Mouse (Mus musculus) heart, adult 2 months (tissue): ENCODE data around the gene Krt25. TPM values are rescaled to one million over a fixed set of nuclear protein-coding genes. Genes with fewer than 3 reads are reported as not detected.

ENCODE experiments used
- DNase-seq, 2 experiments: peaks; one replicate each; pipeline ENCODE4 v3.0.0; 2021
- H3K27ac ChIP-seq: fragments of 200-600 bp; 2 replicates; pipeline ENCODE4 v1.8.1; 2022
- H3K27me3 ChIP-seq: fragments of 200-500 bp; 2 replicates; pipeline ENCODE4 v1.6.1; 2012; ENCODE audit warnings: mild to moderate bottlenecking, low read length, inconsistent platforms, mixed read lengths; ENCODE audit not compliant: control insufficient read depth, insufficient read depth
- H3K36me3 ChIP-seq: fragments of 200-500 bp; 2 replicates; pipeline ENCODE4 v1.6.1; 2012; ENCODE audit warnings: low read length, inconsistent platforms; ENCODE audit not compliant: control insufficient read depth, insufficient read depth
- H3K4me1 ChIP-seq: fragments of 200-500 bp; 2 replicates; pipeline ENCODE4 v1.6.1; 2011; ENCODE audit warnings: low read length; ENCODE audit not compliant: control insufficient read depth, insufficient read depth
- H3K4me3 ChIP-seq: fragments of 200-600 bp; 2 replicates; pipeline ENCODE4 v1.8.1; 2022
- H3K79me2 ChIP-seq: fragments of 200-500 bp; replicated peaks from 2 replicates; pipeline ENCODE4 v1.6.1; 2012; ENCODE audit warnings: mild to moderate bottlenecking, inconsistent platforms, low read length, moderate library complexity, mixed read lengths; ENCODE audit not compliant: control insufficient read depth, insufficient read depth
- H3K9ac ChIP-seq: fragments of 200-500 bp; 2 replicates; pipeline ENCODE4 v1.6.1; 2012; ENCODE audit warnings: low read depth, mild to moderate bottlenecking, control low read depth, inconsistent platforms, low read length, mixed read lengths
- CTCF ChIP-seq: fragments of 200-600 bp; IDR thresholded peaks from 2 replicates; pipeline ENCODE4 v1.8.1; 2022; ENCODE audit warnings: antibody characterized with exemption, mild to moderate bottlenecking, moderate library complexity
- EP300 ChIP-seq: fragments of 200-500 bp; IDR thresholded peaks from 2 replicates; pipeline ENCODE4 v1.6.1; 2011; ENCODE audit warnings: low read depth, low read length, control low read depth; ENCODE audit not compliant: insufficient read depth
- POLR2A ChIP-seq: fragments of 200-500 bp; IDR thresholded peaks from 2 replicates; pipeline ENCODE4 v1.6.1; 2011; ENCODE audit warnings: mild to moderate bottlenecking, low read depth, low read length, control low read depth; ENCODE audit not compliant: insufficient read depth
- WGBS: fragments of 180-500 bp; shearing (Covaris S2); methylation state at CpG from one replicate; pipeline ENCODE4 v1.1.7; 2018; 5-methylcytosine and 5-hydroxymethylcytosine counted together
- intact Hi-C: fragments of 180-260 bp; cut with DNase I; formaldehyde crosslinking; loops from one replicate; pipeline ENCODE4 v1.15.1; 2025
- polyA plus RNA-seq: library from polyadenylated mRNA; depleted of rRNA; stranded (reverse); fragments of >200 nt; gene quantifications from 2 replicates; pipeline ENCODE4 v1.2.3, GENCODE M21; 2012
- total RNA-seq, 2 experiments: library from RNA; stranded (reverse); gene quantifications; 2 replicates each; pipeline ENCODE4 v1.2.3; 2021

The Krt25 gene
- total and polyA plus RNA-seq, 3 experiments = not detected

GRCm38 (mm10) chr11:99351004-99351403 is 28.3 kb upstream of the Krt25 start, which contains the start of gene Krt27:
Gene Krt27, minus strand, starts transcription at chr11:99351104.
- intact Hi-C loops = no loop called here
- H3K4me1 ChIP-seq = no peaks in the 10 kb centered on the region
- TF ChIP-seq EP300 (no peak), POLR2A (no peak), CTCF (no peak)
- 69% methylated on average over 12 of the region's 12 CpGs for WGBS
- H3K27me3 ChIP-seq = no peaks in the 10 kb centered on the region; the same call in 1 of the 2 replicates
- no peak for DNase-seq
- no peak within 1 kb of the TSS for H3K4me3 ChIP-seq
- no peaks in the 10 kb centered on the region for H3K36me3 ChIP-seq
- no peak within 1 kb of the TSS for H3K9ac ChIP-seq
- H3K27ac ChIP-seq = no peak within 1 kb of the TSS
- H3K79me2 ChIP-seq = no peaks in the 10 kb centered on the region

GRCm38 (mm10) chr11:99339299-99339847 is 16.6 kb upstream of the Krt25 start:
- no peak for DNase-seq
- 77% methylated on average over 11 of the region's 11 CpGs for WGBS
- no peaks in the 10 kb centered on the region; the same call in 1 of the 2 replicates for H3K27me3 ChIP-seq
- H3K36me3 ChIP-seq = no peaks in the 10 kb centered on the region
- H3K4me1 ChIP-seq = no peaks in the 10 kb centered on the region
- H3K4me3 ChIP-seq = no peak overlapping the region
- TF ChIP-seq POLR2A (no peak), EP300 (no peak), CTCF (no peak)
- H3K9ac ChIP-seq = no peak overlapping the region
- no peaks in the 10 kb centered on the region for H3K79me2 ChIP-seq
- no peak overlapping the region for H3K27ac ChIP-seq
- intact Hi-C loops = no loop called here

GRCm38 (mm10) chr11:99337866-99338265 is 15.1 kb upstream of the Krt25 start, which contains the start of gene Krt26:
Gene Krt26, minus strand, starts transcription at chr11:99337966.
- Histone ChIP-seq H3K9ac (no peak within 1 kb of the TSS), H3K36me3 (no peaks in the 10 kb centered on the region), H3K27me3 (no peaks in the 10 kb centered on the region; the same call in 1 of the 2 replicates), H3K79me2 (no peaks in the 10 kb centered on the region), H3K27ac (no peak within 1 kb of the TSS), H3K4me3 (no peak within 1 kb of the TSS), H3K4me1 (no peaks in the 10 kb centered on the region)
- intact Hi-C loops = no loop called here
- DNase-seq = no peak
- 90% methylated on average over 11 of the region's 11 CpGs for WGBS
- TF ChIP-seq EP300 (no peak), CTCF (no peak), POLR2A (no peak)

GRCm38 (mm10) chr11:99333426-99333825 is 10.7 kb upstream of the Krt25 start:
- Histone ChIP-seq H3K36me3 (no peaks in the 10 kb centered on the region), H3K9ac (no peak overlapping the region), H3K79me2 (no peaks in the 10 kb centered on the region), H3K4me1 (no peaks in the 10 kb centered on the region), H3K27ac (no peak overlapping the region), H3K27me3 (no peaks in the 10 kb centered on the region), H3K4me3 (no peak overlapping the region)
- WGBS = 70% methylated on average over 13 of the region's 13 CpGs
- DNase-seq = no peak
- intact Hi-C loops = no loop called here
- TF ChIP-seq POLR2A (no peak), EP300 (no peak), CTCF (no peak)

- Histone ChIP-seq H3K4me3 (no peak overlapping the region), H3K79me2 (no peaks in the 10 kb centered on the region), H3K27ac (no peak overlapping the region), H3K27me3 (no peaks in the 10 kb centered on the region), H3K9ac (no peak overlapping the region), H3K4me1 (no peaks in the 10 kb centered on the region), H3K36me3 (no peaks in the 10 kb centered on the region)
- TF ChIP-seq EP300 (no peak), POLR2A (no peak), CTCF (no peak)
- WGBS = 67% methylated on average over 2 of the region's 2 CpGs
- intact Hi-C loops = no loop called here
- no peak for DNase-seq
Measured at GRCm38 (mm10) chr11:99329655-99330054, 6.9 kb upstream of the Krt25 start.

GRCm38 (mm10) chr11:99321094-99321493 is 1.7 kb downstream of the Krt25 start:
- Histone ChIP-seq H3K79me2 (no peaks in the 10 kb centered on the region), H3K4me1 (no peaks in the 10 kb centered on the region), H3K4me3 (no peak overlapping the region), H3K27ac (no peak overlapping the region), H3K36me3 (no peaks in the 10 kb centered on the region), H3K9ac (no peak overlapping the region), H3K27me3 (no peaks in the 10 kb centered on the region)
- no peak for DNase-seq
- intact Hi-C loops = no loop called here
- TF ChIP-seq EP300 (no peak), POLR2A (no peak), CTCF (no peak)
- 83% methylated on average over 14 of the region's 14 CpGs for WGBS
